In the genomic region with DNA sequence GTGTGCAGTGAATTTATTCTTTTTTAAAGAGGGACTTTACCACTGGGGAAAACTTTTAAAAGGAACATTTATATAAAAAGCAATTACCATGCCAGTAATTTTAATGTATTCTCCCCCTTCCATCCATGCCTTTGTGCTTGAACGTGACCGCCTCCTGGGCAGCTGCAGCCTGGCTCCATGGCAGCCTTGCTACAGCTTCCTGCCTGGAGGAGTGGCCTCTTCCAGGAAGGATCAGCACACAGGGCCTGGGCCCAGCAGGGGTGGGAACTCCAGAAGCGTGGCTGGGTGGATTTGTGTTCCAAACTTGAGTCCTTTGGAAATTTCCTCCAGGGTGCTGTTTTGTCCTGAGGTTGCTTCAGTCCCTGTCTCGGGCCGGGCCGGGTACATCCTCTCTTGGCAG, we compare ENCODE assay signal across 13 mouse cellular contexts. TPM values are rescaled to one million over a fixed set of nuclear protein-coding genes. Genes with fewer than 3 reads are reported as not detected.
DNase-seq lines count a peak whose midpoint lies in the region; ATAC-seq and TF ChIP-seq lines count a peak whose summit lies in the region.
"Had no signal": no experiment of that assay in that cellular context is flagged by ENCODE, and none has a peak within 500 bp of the region (broad histone marks: within the 10 kb centered on the region; RNA-seq: fewer than 3 reads in every experiment).

No protein-coding gene starts in this region.

- no peak for TF ChIP-seq CTCF in layer of hippocampus, adult 2 months (conservative IDR thresholded peaks at IDR 0.05)

- H3K27me3 ChIP-seq in kidney, embryonic 14.5 days (ENCODE audit: control insufficient read depth, insufficient read depth, low read length), result no peaks in the 10 kb centered on the region
- no peaks in the 10 kb centered on the region for H3K27me3 ChIP-seq in forebrain, embryonic 14.5 days (replicated peaks; ENCODE audit: control insufficient read depth, insufficient read depth, low read length)
- peaks cover 50% of the 10 kb centered on the region for H3K27me3 ChIP-seq in limb, embryonic 10.5 days (ENCODE audit: low read depth, poor library complexity, severe bottlenecking)
- H3K27me3 ChIP-seq in neural tube, embryonic 14.5 days (ENCODE audit: control insufficient read depth, insufficient read depth, low read length), result no peaks in the 10 kb centered on the region

- 0 out of 2 replicates have a peak, but pooled peaks have one; percentile 47 for ATAC-seq in kidney, embryonic 14.5 days (ENCODE audit: low FRiP score, low TSS enrichment)
- ATAC-seq in forebrain, embryonic 14.5 days, result peak; percentile 68
- ATAC-seq in neural tube, embryonic 14.5 days (ENCODE audit: low read depth), result no peak
- ATAC-seq: inflammation-experienced regulatory T-cells, adult 6 months; lung, postnatal 0 days had no signal

- WGBS in kidney, embryonic 14.5 days, result 45% methylated on average over 6 of the region's 6 CpGs
- WGBS in forebrain, embryonic 14.5 days, result 27% methylated on average over 6 of the region's 6 CpGs
- WGBS in limb, embryonic 10.5 days, result 38% methylated on average over 6 of the region's 6 CpGs
- WGBS in neural tube, embryonic 14.5 days, result 18% methylated on average over 6 of the region's 6 CpGs

- DNase-seq in kidney, adult 18-20 months, result no peak
- no peak for DNase-seq in forebrain, embryonic 14.5 days (ENCODE audit: low spot score)
- DNase-seq in limb, embryonic 10.5 days (ENCODE audit: low spot score), result no peak
- no peak for DNase-seq in spleen, postnatal 36 days (ENCODE audit: low spot score in 2 of 2)
- DNase-seq in layer of hippocampus, adult 2 months (ENCODE audit: low spot score in 2 of 2), result no peak
- no peak for DNase-seq in thymus, postnatal 14 days
- DNase-seq: cerebellum, adult 2 months; right cerebral cortex, adult 18-20 months had no signal

- H3K4me3 ChIP-seq in kidney, embryonic 14.5 days (ENCODE audit: low read length), result no peak overlapping the region
- no peak overlapping the region for H3K4me3 ChIP-seq in forebrain, embryonic 14.5 days (ENCODE audit: low read depth, low read length)
- H3K4me3 ChIP-seq in limb, embryonic 10.5 days, result no peak overlapping the region
- H3K4me3 ChIP-seq in neural tube, embryonic 14.5 days (ENCODE audit: low read depth, low read length), result no peak overlapping the region
- H3K4me3 ChIP-seq in layer of hippocampus, adult 2 months, result no peak overlapping the region
- H3K4me3 ChIP-seq: limb, embryonic 13.5 days had no signal

- H3K4me1 ChIP-seq in kidney, embryonic 14.5 days (ENCODE audit: control insufficient read depth, insufficient read depth, low read length), result 0 out of 2 replicates have a peak, but pooled peaks cover 3% of the 10 kb centered on the region
- H3K4me1 ChIP-seq in forebrain, embryonic 14.5 days (ENCODE audit: control insufficient read depth, insufficient read depth, low read length), result peaks cover 30% of the 10 kb centered on the region
- peaks cover 40% of the 10 kb centered on the region for H3K4me1 ChIP-seq in limb, embryonic 10.5 days
- peaks cover 39% of the 10 kb centered on the region for H3K4me1 ChIP-seq in neural tube, embryonic 14.5 days (ENCODE audit: control insufficient read depth, insufficient read depth, low read length)

- H3K4me2 ChIP-seq in kidney, embryonic 14.5 days (replicated peaks; ENCODE audit: low read depth, low read length), result no peak overlapping the region
- no peak overlapping the region for H3K4me2 ChIP-seq in forebrain, embryonic 14.5 days (ENCODE audit: low read length)
- H3K4me2 ChIP-seq in neural tube, embryonic 14.5 days (ENCODE audit: low read depth, low read length), result no peak overlapping the region
- H3K4me2 ChIP-seq: limb, embryonic 13.5 days had no signal

- no peak overlapping the region for H3K27ac ChIP-seq in kidney, embryonic 14.5 days (ENCODE audit: low read depth, low read length)
- H3K27ac ChIP-seq in forebrain, embryonic 14.5 days (ENCODE audit: low read depth, low read length), result peak overlapping the region; percentile 81
- H3K27ac ChIP-seq in limb, embryonic 10.5 days, result peak overlapping the region; percentile 62
- H3K27ac ChIP-seq in neural tube, embryonic 14.5 days (ENCODE audit: low read depth, low read length), result peak overlapping the region; percentile 23; the same call in 1 of the 2 replicates
- H3K27ac ChIP-seq in layer of hippocampus, adult 2 months, result no peak overlapping the region
- H3K27ac ChIP-seq: limb, embryonic 13.5 days had no signal

- H3K9ac ChIP-seq in kidney, embryonic 14.5 days (ENCODE audit: low read depth, low read length), result no peak overlapping the region
- H3K9ac ChIP-seq in forebrain, embryonic 14.5 days (ENCODE audit: low read length), result no peak overlapping the region
- no peak overlapping the region for H3K9ac ChIP-seq in neural tube, embryonic 14.5 days (replicated peaks; ENCODE audit: low read depth, low read length)
- H3K9ac ChIP-seq: limb, embryonic 13.5 days had no signal

- no peaks in the 10 kb centered on the region for H3K36me3 ChIP-seq in kidney, embryonic 14.5 days (ENCODE audit: control insufficient read depth, insufficient read depth, low read length)
- no peaks in the 10 kb centered on the region for H3K36me3 ChIP-seq in forebrain, embryonic 14.5 days (ENCODE audit: control insufficient read depth, insufficient read depth, low read length)
- H3K36me3 ChIP-seq in limb, embryonic 10.5 days, result no peaks in the 10 kb centered on the region
- H3K36me3 ChIP-seq in neural tube, embryonic 14.5 days (ENCODE audit: control insufficient read depth, insufficient read depth, low read length), result no peaks in the 10 kb centered on the region
- H3K36me3 ChIP-seq: limb, embryonic 13.5 days had no signal

- H3K9me3 ChIP-seq in kidney, embryonic 14.5 days (ENCODE audit: control insufficient read depth, low read length), result no peaks in the 10 kb centered on the region
- H3K9me3 ChIP-seq in forebrain, embryonic 14.5 days (replicated peaks; ENCODE audit: control insufficient read depth, low read length), result no peaks in the 10 kb centered on the region
- no peaks in the 10 kb centered on the region for H3K9me3 ChIP-seq in limb, embryonic 10.5 days (replicated peaks)
- H3K9me3 ChIP-seq in neural tube, embryonic 14.5 days (ENCODE audit: control insufficient read depth, low read length), result no peaks in the 10 kb centered on the region
- H3K9me3 ChIP-seq: limb, embryonic 13.5 days had no signal

RNA-seq across cellular contexts. Expression of gene Cacna2d2, which starts 35.9 kb away (rescaled TPM):
- polyA plus RNA-seq in kidney, embryonic 14.5 days (2014; fragmentation: Nextera tagmentation; extraction: Ambion mirVana), result 0.77 and 0.87 TPM in 2 replicates
- polyA plus RNA-seq in forebrain, embryonic 14.5 days (2014; fragmentation: Nextera tagmentation; extraction: Ambion mirVana), result 4.2 and 4.3 TPM in 2 replicates
- 0.20 and 0.34 TPM in 2 replicates for polyA plus RNA-seq in limb, embryonic 10.5 days (2016; fragmentation: Nextera tagmentation; extraction: Ambion mirVana)
- 7.1 and 10.6 TPM in 2 replicates for polyA plus RNA-seq in neural tube, embryonic 14.5 days (2014; fragmentation: Nextera tagmentation; extraction: Ambion mirVana)
- 10 to 100 TPM; 18.1 to 19.3 TPM for total RNA-seq in layer of hippocampus, adult 2 months (2021)

Comparison
In these comparisons a context has a peak if more than half of its experiments do, and no peak if none do; other contexts are left out.
1. H3K27ac ChIP-seq: peak in forebrain, embryonic 14.5 days (single experiment), limb, embryonic 10.5 days (single experiment) and neural tube, embryonic 14.5 days (single experiment); none in kidney, embryonic 14.5 days (single experiment) and layer of hippocampus, adult 2 months (single experiment).